Mouse (Mus musculus): ENCODE results near the gene Fam83e. TPM values are rescaled to one million over a fixed set of nuclear protein-coding genes. Genes with fewer than 3 reads are reported as not detected.

Gene Fam83e
- polyA plus RNA-seq, 1 experiment from 2014 or later, result 1.0 TPM

DNA sequence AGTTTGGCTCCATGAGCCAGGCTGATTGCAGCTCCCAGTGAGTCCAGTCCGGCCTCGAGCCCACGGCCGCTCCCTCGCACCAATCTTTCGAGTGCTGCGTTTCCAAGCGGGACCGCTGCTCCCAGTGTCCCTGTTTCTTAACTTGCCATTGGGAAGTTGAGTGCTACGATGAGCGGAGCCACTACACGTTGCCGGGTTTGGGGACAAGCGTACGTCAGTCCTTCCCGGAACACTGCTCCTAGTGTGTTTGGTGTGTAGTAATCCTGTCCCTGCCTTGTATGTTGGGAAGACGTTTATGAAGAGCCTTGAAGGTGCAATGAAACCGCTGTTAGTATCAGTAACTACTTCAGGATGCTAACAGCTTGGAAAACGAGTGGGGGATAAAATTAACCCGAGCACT is 2.7 kb upstream of the Fam83e start:
- peak overlapping the region; percentile 99 for H3K9ac ChIP-seq
- WGBS, result under 1% methylated on average over 20 of the region's 20 CpGs
- no peaks in the 10 kb centered on the region for H3K27me3 ChIP-seq
- H3K36me3 ChIP-seq, result peaks cover 46% of the 10 kb centered on the region
- no peaks in the 10 kb centered on the region for H3K9me3 ChIP-seq
- ATAC-seq (ENCODE audit: low FRiP score, low read depth), result no peak
- peaks cover 52% of the 10 kb centered on the region for H3K4me1 ChIP-seq
- peak overlapping the region; percentile 87 for H3K4me2 ChIP-seq (replicated peaks)
- H3K27ac ChIP-seq, result peak overlapping the region; percentile 93
- H3K4me3 ChIP-seq, result peak overlapping the region; percentile 94

DNA sequence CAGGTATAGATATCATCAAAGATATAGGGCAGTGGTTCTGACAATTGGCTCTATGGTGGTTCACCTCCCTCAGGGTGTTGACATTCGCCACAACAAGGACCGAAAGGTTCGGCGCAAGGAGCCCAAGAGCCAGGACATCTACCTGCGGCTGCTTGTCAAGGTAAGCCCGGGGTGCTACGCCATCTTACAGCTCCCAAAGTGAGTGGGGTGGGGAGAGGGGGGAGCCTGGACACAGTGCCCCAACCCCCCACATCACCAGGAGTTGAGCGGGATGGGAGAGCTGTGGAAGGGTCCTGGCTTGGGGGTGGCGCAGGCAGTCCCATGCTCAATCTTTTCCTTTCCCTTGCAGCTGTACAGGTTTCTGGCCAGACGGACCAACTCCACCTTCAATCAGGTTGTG is 1.8 kb upstream of the Fam83e start:
- WGBS, result 77% methylated on average over 10 of the region's 10 CpGs
- peak overlapping the region; percentile 99 for H3K9ac ChIP-seq
- H3K4me3 ChIP-seq, result peak overlapping the region; percentile 94
- no peaks in the 10 kb centered on the region for H3K9me3 ChIP-seq
- H3K27ac ChIP-seq, result no peak overlapping the region
- H3K4me1 ChIP-seq, result peaks cover 49% of the 10 kb centered on the region
- H3K36me3 ChIP-seq, result peaks cover 52% of the 10 kb centered on the region
- no peak for ATAC-seq (ENCODE audit: low FRiP score, low read depth)
- H3K27me3 ChIP-seq, result no peaks in the 10 kb centered on the region
- H3K4me2 ChIP-seq (replicated peaks), result peak overlapping the region; percentile 87

DNA sequence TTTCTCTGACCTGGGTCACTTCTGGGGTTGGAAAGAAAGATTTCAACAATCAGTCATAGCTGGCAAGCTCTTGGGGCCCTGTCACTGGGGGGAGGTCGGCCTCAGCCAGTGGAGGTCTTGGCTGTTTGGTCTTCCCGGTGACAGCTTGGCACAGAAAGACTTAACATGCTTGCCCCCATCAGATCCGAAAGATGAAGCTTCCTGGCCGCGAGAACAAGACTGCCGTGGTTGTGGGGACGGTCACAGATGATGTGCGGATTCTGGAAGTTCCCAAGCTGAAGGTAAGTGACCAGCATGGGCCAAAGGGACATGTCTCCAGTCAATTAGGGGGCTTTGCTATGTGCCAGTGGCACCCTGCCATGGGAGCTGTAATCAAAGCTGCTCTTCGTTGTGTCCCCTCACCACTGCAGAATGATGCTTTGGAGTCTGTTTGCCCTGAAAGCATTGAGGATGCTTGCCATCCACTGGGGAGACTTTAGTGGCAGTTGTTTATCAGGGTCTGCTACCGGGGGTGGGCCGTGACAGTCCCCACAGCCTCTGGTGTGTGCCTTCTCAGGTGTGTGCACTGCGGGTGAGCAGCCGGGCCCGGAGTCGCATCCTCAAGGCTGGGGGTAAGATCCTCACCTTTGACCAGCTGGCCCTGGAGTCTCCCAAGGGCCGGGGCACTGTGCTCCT is 1.1 kb upstream of the Fam83e start:
- WGBS, result 88% methylated on average over 16 of the region's 16 CpGs
- Histone ChIP-seq H3K9me3 (no peaks in the 10 kb centered on the region), H3K4me2 (replicated peaks) (peak overlapping the region; percentile 87), H3K4me3 (peak overlapping the region; percentile 94; the same call in 1 of the 2 replicates), H3K27me3 (no peaks in the 10 kb centered on the region), H3K27ac (no peak overlapping the region), H3K9ac (peak overlapping the region; percentile 99; the same call in 1 of the 2 replicates), H3K36me3 (peaks cover 59% of the 10 kb centered on the region), H3K4me1 (peaks cover 43% of the 10 kb centered on the region)
- ATAC-seq (ENCODE audit: low FRiP score, low read depth), result no peak

DNA sequence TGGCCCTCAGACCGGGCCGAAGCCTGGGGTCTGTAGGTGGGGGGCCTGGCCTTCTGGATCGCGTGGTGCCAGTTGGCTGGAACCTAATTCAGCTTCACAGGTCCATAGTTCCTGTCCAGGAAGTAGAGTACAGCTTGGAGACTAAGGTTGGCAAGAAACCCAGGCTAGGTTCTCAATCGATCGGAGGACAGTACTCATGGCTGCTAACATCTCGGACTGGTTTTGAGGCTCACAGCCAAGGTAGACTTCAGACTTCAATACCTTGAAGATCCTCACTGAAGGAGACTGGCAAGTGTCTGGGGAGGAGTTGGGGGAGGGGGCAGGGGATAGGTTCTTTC is 191 bp downstream of the Fam83e start:
- WGBS, result 85% methylated on average over 7 of the region's 7 CpGs
- Histone ChIP-seq H3K27ac (no peak overlapping the region; the same call in 1 of the 2 replicates), H3K36me3 (peaks cover 72% of the 10 kb centered on the region), H3K9ac (no peak overlapping the region; the same call in 1 of the 2 replicates), H3K27me3 (no peaks in the 10 kb centered on the region), H3K4me3 (no peak overlapping the region), H3K4me1 (peaks cover 34% of the 10 kb centered on the region), H3K4me2 (replicated peaks) (no peak overlapping the region), H3K9me3 (no peaks in the 10 kb centered on the region)
- no peak for ATAC-seq (ENCODE audit: low FRiP score, low read depth)

DNA sequence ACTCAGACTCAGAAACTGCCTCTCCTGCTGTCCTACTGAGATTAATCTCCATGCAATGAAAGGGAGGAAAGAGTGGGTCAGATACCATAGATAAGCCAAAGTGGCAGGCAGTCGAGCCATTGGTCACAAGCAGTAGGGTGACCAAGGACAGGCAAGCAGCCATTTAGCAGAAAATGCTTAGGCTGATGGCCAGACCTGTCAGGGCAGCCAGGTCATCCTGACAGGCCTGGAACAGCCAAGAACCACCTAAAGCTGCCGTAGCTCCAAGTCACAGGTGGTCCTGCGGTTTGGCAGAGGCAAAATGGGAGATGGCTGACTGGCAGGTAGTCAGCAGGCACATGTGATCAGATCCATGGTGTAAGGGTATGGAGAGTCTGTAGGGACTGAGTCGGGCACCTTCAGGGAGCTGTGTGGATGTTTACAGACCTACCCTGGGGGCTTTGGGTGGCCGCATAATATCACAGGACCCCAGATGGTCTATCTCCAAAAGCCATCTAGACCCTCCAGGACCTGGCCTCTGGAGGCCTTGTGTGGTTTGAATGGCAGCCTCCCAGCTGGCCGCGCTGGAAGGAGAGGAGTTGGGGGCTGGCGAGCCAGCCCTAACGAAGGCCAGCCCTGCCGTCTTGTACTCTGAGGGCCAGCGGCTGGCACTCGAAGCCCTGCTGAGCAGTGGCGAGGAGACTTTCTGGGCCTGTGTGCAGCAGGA is 783 bp downstream of the Fam83e start:
- 56% methylated on average over 13 of the region's 13 CpGs for WGBS
- Histone ChIP-seq H3K4me3 (no peak overlapping the region), H3K4me1 (peaks cover 28% of the 10 kb centered on the region), H3K36me3 (peaks cover 78% of the 10 kb centered on the region), H3K9ac (no peak overlapping the region), H3K9me3 (no peaks in the 10 kb centered on the region), H3K27me3 (no peaks in the 10 kb centered on the region), H3K4me2 (replicated peaks) (no peak overlapping the region), H3K27ac (no peak overlapping the region; the same call in 1 of the 2 replicates)
- no peak for ATAC-seq (ENCODE audit: low FRiP score, low read depth)

DNA sequence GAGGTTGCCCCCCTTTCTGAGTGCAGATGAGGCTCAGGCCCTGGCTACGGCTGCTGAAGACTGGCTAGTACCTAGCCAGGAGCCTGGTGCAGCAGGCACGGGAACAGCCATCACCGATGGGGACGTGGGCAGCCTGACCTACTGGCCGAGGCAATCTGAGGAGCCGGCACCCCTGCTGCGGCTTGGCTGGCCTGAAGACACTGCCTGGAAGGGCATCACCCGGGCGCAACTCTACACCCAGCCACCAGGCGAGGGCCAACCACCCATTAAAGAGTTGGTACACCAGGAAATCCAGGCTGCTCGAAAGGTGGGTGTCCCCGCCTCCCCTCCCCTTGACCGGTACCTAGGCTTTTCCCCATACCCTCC is 1.3 kb downstream of the Fam83e start:
- peaks cover 83% of the 10 kb centered on the region for H3K36me3 ChIP-seq
- H3K27me3 ChIP-seq, result no peaks in the 10 kb centered on the region
- H3K9ac ChIP-seq, result no peak overlapping the region
- no peak overlapping the region for H3K4me3 ChIP-seq
- H3K9me3 ChIP-seq, result no peaks in the 10 kb centered on the region
- ATAC-seq (ENCODE audit: low FRiP score, low read depth), result no peak
- no peak overlapping the region; the same call in 1 of the 2 replicates for H3K27ac ChIP-seq
- H3K4me1 ChIP-seq, result peaks cover 23% of the 10 kb centered on the region
- 75% methylated on average over 13 of the region's 13 CpGs for WGBS
- no peak overlapping the region for H3K4me2 ChIP-seq (replicated peaks)

DNA sequence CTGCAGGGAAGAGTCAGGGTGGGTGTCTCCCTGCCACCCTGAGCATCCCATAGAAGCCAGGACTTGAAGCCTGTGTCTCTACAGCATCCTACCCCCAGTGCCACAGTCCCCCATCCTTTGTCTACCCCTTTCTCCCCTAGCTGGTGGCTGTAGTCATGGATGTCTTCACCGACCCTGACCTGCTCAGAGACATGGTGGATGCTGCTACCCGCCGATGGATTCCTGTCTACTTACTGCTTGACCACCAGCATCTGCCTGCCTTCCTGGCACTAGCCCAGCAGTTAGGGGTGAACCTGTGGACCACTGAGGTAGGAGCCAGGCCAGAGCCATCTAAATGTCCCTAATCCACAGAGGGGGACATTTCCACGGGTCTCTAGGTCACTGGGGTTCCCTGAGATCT is 2.3 kb downstream of the Fam83e start:
- WGBS, result 90% methylated on average over 4 of the region's 4 CpGs
- Histone ChIP-seq H3K27ac (no peak overlapping the region), H3K36me3 (peaks cover 90% of the 10 kb centered on the region), H3K4me1 (peaks cover 23% of the 10 kb centered on the region), H3K9me3 (no peaks in the 10 kb centered on the region), H3K9ac (no peak overlapping the region), H3K4me3 (no peak overlapping the region), H3K4me2 (replicated peaks) (no peak overlapping the region), H3K27me3 (no peaks in the 10 kb centered on the region)
- ATAC-seq (ENCODE audit: low FRiP score, low read depth), result no peak

DNA sequence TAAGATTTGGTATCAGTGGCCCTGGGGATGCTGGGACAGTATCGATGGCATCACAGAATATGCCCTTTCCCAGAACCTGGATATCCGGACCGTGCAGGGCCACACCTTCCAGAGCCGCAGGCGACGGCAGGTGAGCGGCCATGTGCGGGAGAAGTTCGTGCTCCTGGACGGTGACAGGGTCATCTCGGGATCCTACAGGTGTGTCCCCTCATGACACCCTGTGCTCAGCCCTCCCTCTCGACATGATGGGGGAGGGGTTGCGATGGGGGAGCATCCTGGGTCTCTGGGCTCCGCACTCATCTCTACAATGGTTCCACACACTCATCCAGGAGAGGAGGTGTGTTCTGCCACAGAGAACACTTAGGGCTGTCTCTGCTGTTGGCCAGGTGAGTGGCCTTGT is 2.8 kb downstream of the Fam83e start:
- Histone ChIP-seq H3K4me2 (replicated peaks) (no peak overlapping the region), H3K36me3 (peaks cover 93% of the 10 kb centered on the region), H3K4me3 (no peak overlapping the region), H3K27me3 (no peaks in the 10 kb centered on the region), H3K9me3 (no peaks in the 10 kb centered on the region), H3K9ac (no peak overlapping the region), H3K4me1 (peaks cover 22% of the 10 kb centered on the region), H3K27ac (no peak overlapping the region)
- WGBS, result 94% methylated on average over 14 of the region's 14 CpGs
- ATAC-seq (ENCODE audit: low FRiP score, low read depth), result no peak

DNA sequence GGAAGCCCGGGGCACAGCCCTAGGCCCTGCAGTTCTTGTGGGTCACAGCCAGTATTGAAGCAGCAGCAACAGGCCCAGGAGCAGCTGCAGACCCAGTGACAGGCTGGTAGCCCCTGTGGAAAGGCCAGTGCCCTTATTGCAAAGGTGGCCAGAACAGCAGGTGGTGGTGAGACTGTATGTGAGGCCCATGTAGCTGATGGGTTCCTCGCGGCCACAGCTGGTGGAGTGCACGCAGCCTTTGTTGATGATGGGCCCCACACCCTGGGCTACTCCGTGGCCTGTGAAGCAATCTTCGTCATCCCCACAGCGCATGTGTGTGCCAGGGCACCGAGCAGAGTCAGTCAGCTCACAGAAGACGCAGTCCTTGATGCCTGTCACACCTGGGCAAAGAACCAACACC is 4.1 kb downstream of the Fam83e start:
- no peaks in the 10 kb centered on the region for H3K27me3 ChIP-seq
- H3K4me1 ChIP-seq, result peaks cover 8% of the 10 kb centered on the region; the same call in 1 of the 2 replicates
- no peak overlapping the region for H3K4me3 ChIP-seq
- H3K9ac ChIP-seq, result no peak overlapping the region; the same call in 1 of the 2 replicates
- H3K4me2 ChIP-seq (replicated peaks), result no peak overlapping the region
- no peak overlapping the region for H3K27ac ChIP-seq
- H3K9me3 ChIP-seq, result no peaks in the 10 kb centered on the region
- no peak for ATAC-seq (ENCODE audit: low FRiP score, low read depth)
- peaks cover 89% of the 10 kb centered on the region for H3K36me3 ChIP-seq
- WGBS, result 91% methylated on average over 9 of the region's 9 CpGs

DNA sequence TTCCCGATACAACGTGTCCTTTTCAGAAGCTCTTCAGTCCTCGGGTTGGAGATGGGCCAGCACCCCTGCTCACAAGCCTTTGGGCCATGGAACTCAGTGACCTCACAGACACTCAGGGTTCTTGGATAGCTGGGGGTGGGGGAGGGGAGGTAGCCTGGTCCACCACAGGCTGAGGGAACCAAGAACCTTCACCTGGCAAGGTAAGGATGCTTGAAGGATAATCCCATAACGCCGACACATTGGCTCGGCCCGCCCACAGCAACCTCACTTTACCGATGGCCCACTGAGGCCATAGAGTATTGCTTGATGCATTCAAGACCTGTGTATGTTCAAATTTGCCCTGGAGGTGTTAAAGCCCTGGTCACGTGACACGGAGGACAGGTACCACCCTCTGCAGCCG is 4.7 kb downstream of the Fam83e start, which contains the start of gene Spaca4:
TSS of gene Spaca4 (minus strand) at position 101 of the 400 bp plus-strand sequence.
- no peak within 1 kb of the TSS; the same call in 1 of the 2 replicates for H3K9ac ChIP-seq
- H3K4me2 ChIP-seq (replicated peaks), result no peak within 1 kb of the TSS
- H3K9me3 ChIP-seq, result no peaks in the 10 kb centered on the region
- H3K27me3 ChIP-seq, result no peaks in the 10 kb centered on the region
- 91% methylated on average over 11 of the region's 11 CpGs for WGBS
- no peak within 1 kb of the TSS for H3K4me3 ChIP-seq
- H3K36me3 ChIP-seq, result peaks cover 83% of the 10 kb centered on the region
- no peak for ATAC-seq (ENCODE audit: low FRiP score, low read depth)
- no peak within 1 kb of the TSS for H3K27ac ChIP-seq
- peaks cover 9% of the 10 kb centered on the region for H3K4me1 ChIP-seq

DNA sequence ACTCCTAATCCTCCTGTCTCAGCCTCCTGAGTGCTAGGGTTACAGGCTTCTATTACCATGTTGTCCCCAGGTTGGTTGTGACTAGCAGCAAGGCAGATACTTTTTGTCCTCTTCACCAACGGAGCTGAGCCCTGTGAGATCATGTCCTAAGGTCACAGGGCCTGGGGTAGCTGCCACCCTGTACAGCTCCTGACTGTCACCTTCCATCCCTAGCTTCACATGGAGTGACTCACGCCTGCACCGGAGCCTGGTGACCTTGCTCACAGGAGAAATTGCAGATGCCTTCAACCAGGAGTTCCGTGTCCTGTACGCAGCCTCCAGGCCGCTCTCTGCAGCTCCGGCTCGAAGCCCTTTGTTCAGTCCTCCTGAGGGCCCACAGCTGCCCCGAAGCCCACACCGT is 5.4 kb downstream of the Fam83e start:
- Histone ChIP-seq H3K27me3 (no peaks in the 10 kb centered on the region), H3K4me2 (replicated peaks) (no peak overlapping the region), H3K27ac (no peak overlapping the region), H3K9ac (no peak overlapping the region), H3K4me1 (peaks cover 11% of the 10 kb centered on the region), H3K9me3 (no peaks in the 10 kb centered on the region), H3K36me3 (peaks cover 76% of the 10 kb centered on the region), H3K4me3 (no peak overlapping the region)
- 89% methylated on average over 10 of the region's 10 CpGs for WGBS
- no peak for ATAC-seq (ENCODE audit: low FRiP score, low read depth)

DNA sequence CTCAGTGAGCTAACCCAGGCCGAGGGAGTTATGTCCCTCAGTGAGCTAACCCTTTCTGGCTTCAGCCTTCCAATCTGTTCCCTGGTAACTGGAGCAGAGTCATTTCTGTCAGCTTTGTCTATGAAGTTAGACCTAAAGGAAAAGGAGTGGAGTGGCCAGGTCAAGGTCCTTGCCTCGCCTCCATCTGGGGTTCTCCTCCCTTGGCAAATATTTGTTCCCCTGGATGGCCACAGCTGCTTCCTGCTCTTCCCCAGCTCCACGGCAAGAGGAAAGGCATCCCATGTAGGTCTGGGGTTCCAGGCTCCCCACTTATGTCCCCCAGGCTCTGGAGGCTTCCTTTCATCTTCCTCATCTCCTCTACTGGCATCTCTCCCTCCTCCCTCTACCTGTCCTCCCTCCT is 6.6 kb downstream of the Fam83e start:
- Histone ChIP-seq H3K36me3 (peaks cover 64% of the 10 kb centered on the region), H3K9me3 (no peaks in the 10 kb centered on the region), H3K27ac (no peak overlapping the region), H3K9ac (no peak overlapping the region), H3K4me2 (replicated peaks) (no peak overlapping the region), H3K4me1 (peaks cover 11% of the 10 kb centered on the region), H3K4me3 (no peak overlapping the region), H3K27me3 (no peaks in the 10 kb centered on the region)
- 83% methylated on average over 3 of the region's 3 CpGs for WGBS
- ATAC-seq (ENCODE audit: low FRiP score, low read depth), result no peak

Measured in limb, embryonic 13.5 days (tissue).